Mouse (Mus musculus) naive thymus-derived CD4-positive, alpha-beta T cell, adult 2 months (primary cell): ENCODE measurements around the gene Olfr124.

Experiments used
- DNase-seq: peaks from one replicate; pipeline ENCODE4 v3.0.0-alpha.2; 2011; ENCODE audit warnings: low read depth

Gene Olfr124

DNA sequence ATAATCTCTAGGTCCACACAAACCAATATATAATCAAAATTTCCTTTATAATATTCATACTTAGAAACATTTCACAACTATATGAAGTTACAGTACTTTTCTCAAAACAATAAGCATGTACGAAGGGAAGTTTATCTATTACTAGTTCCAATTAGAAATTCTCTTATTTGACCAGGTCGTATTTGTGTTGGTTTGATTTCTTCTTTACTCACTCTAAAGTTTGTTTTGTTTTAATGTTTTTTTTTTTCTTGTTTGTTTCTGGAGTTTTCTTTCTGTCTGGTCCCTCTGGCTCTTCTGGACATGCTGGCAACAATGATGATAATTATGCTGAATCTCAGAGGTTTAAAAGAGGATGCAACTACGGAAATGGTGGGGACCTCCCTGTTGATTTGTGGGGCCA lies at the start of gene Olfr124:
Olfr124 (plus strand) TSS at position 301 of the 400 bp plus-strand sequence.
- no peak for DNase-seq

DNA sequence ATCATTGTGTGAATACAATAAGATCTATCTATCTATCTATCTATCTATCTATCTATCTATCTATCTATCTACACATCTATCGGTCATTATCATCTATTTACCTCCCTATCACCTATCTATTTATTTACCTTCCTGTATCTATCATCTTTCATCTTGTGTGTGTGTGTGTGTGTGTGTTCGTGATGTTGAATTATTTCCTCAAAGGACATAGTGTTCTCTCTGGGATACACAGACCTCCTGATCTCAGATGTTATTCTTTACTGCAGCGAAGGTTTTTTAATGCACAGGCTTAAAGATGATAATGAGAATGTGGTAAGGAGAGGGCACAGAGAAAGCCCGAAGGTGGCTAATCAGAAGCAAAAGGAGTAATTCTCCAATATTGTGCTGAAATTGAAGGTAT lies 31.4 kb upstream of the Olfr124 start, which contains the start of gene Olfr122:
Olfr122 (plus strand) TSS at position 301 of the 400 bp plus-strand sequence.
- no peak for DNase-seq

DNA sequence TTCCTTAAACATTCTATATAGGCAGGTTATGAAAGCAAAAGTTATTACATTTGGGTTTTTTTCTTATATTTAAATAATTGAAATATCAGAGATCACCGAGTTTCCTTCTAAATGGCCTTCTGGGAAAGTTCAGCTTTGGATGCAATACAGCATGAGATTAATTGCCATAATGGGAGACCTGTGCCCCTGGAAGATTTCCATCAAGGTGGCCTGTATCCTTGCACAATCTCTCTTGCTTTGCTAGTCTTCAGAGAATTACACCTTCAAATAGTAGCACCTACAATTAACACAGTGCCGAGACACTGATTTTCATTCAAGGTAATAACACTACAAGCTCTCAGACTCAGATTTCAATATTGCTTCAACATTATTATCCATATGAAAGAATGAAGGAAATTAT lies 6.5 kb upstream of the Olfr124 start, which contains the start of gene Olfr123:
Olfr123 (plus strand) TSS at position 301 of the 400 bp plus-strand sequence.
- no peak for DNase-seq

DNA sequence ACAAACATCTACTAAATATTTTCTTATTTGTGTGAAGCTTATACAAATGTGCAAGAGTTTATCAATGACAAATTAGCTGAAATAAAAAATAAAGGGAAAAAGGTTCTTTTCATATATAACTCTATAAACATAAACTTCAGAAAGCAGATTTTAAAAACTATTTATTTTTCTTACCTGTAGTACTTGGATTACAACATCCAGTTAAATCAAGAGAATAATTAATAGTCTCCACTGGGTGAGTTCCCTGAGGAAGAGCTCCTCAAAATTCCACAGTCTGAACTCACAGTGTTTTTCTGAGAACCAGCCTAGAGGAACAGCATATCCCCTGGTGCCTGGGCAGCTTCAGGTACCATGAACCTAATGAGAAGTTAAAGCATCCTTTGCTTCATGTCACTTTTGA lies 33.0 kb downstream of the Olfr124 start, which contains the start of gene Olfr125:
Olfr125 (plus strand) TSS at position 301 of the 400 bp plus-strand sequence.
- DNase-seq = no peak

DNA sequence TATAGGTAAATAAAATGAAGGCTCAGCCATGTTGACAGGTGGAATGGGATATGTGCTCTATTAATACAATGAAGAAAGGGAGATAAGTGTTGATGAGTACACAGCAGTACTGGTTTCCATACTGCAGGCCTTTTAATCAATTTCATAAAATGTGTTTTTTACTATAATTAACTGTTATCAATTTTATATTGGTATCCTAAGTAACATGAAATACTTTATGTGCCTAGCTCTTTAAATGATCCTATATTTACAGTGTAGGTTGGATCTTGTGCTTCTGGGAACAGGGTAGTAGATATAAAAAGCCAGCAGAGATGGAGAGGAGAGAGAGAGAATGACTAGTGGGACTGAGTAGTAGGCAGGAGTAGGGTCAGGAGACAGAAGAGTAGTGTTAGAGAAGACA lies 47.5 kb downstream of the Olfr124 start, which contains the start of gene Olfr126:
Olfr126 (plus strand) TSS at position 301 of the 400 bp plus-strand sequence.
- no peak for DNase-seq
